Mouse (Mus musculus) heart, adult 18-20 months (tissue): Measurements from ENCODE around the gene Rhcg. TPM values are rescaled to one million over a fixed set of nuclear protein-coding genes. Genes with fewer than 3 reads are reported as not detected.
A peak's percentile ranks its signal among the peaks of the same experiment; 100 is the strongest.

Source experiments
- DNase-seq, 2 experiments: peaks; one replicate each; pipeline ENCODE4 v3.0.0; 2021 to 2022; ENCODE audit warnings: mixed read lengths in 1 of 2
- long read RNA-seq, 2 experiments: library from polyadenylated mRNA; stranded (forward); transcript quantifications; one replicate each; pipeline ENCODE4 v2.0.0; 2021
- total RNA-seq, 2 experiments: library from RNA; stranded (reverse); gene quantifications; 2 replicates each; pipeline ENCODE4 v1.2.3; 2021

Rhcg gene
- not detected for total RNA-seq
- long read RNA-seq, experiment 1: 0 reads
- long read RNA-seq, experiment 2: 0 reads

GRCm38 (mm10) chr7:79617418-79617817 lies at the start of gene Rhcg:
Gene Rhcg (minus strand): TSS chr7:79617657.
- DNase-seq: no peak

- no peak for DNase-seq
These were observed 49.2 kb upstream of the Rhcg start for GRCm38 (mm10) chr7:79666690-79667089.

GRCm38 (mm10) chr7:79661253-79661890 lies 43.9 kb upstream of the Rhcg start:
- no peak for DNase-seq

GRCm38 (mm10) chr7:79660291-79661150 lies 43.1 kb upstream of the Rhcg start:
- peak; percentile 0 to 1 for DNase-seq

- DNase-seq: peak; percentile 96 to 97
These were observed 42.3 kb upstream of the Rhcg start, which contains the start of gene Ticrr for GRCm38 (mm10) chr7:79659578-79660290. Gene Ticrr (plus strand): TSS chr7:79660196.

GRCm38 (mm10) chr7:79654586-79654985 lies 37.1 kb upstream of the Rhcg start:
- no peak for DNase-seq

- DNase-seq: no peak
These were observed 36.7 kb upstream of the Rhcg start for GRCm38 (mm10) chr7:79654185-79654584.

- peak; percentile 6 to 74 for DNase-seq
These were observed 31.5 kb upstream of the Rhcg start for GRCm38 (mm10) chr7:79649005-79649404.

GRCm38 (mm10) chr7:79647233-79647632 lies 29.8 kb upstream of the Rhcg start:
- DNase-seq: peak; percentile 10 to 19

GRCm38 (mm10) chr7:79631773-79632348 lies 14.4 kb upstream of the Rhcg start:
- DNase-seq: no peak

- no peak for DNase-seq
These were observed 10.9 kb upstream of the Rhcg start for GRCm38 (mm10) chr7:79628271-79628913.

GRCm38 (mm10) chr7:79626170-79626569 lies 8.7 kb upstream of the Rhcg start:
- no peak for DNase-seq

- DNase-seq: no peak
These were observed 5.6 kb upstream of the Rhcg start for GRCm38 (mm10) chr7:79623086-79623485.

- no peak for DNase-seq
These were observed 2.0 kb upstream of the Rhcg start for GRCm38 (mm10) chr7:79619493-79619892.

GRCm38 (mm10) chr7:79615941-79616340 lies 1.5 kb downstream of the Rhcg start:
- DNase-seq: no peak

- no peak for DNase-seq
These were observed 2.4 kb downstream of the Rhcg start for GRCm38 (mm10) chr7:79615008-79615407.

GRCm38 (mm10) chr7:79613314-79613713 lies 4.1 kb downstream of the Rhcg start:
- DNase-seq: peak; percentile 6 to 20

GRCm38 (mm10) chr7:79612783-79613182 lies 4.7 kb downstream of the Rhcg start:
- peak; percentile 34 to 63 for DNase-seq

- DNase-seq: peak; percentile 17 to 27
These were observed 5.6 kb downstream of the Rhcg start for GRCm38 (mm10) chr7:79611901-79612300.

- DNase-seq: no peak
These were observed 10.1 kb downstream of the Rhcg start for GRCm38 (mm10) chr7:79607263-79607921.

GRCm38 (mm10) chr7:79606766-79607165 lies 10.7 kb downstream of the Rhcg start:
- DNase-seq: no peak
